Mouse (Mus musculus) lung, postnatal 0 days (tissue): ENCODE results near the gene Irgm1.
"Not testable (repeated sequence)": the region's sequence is repeated elsewhere in the genome, so short reads cannot be mapped to it uniquely, and the experiment has no call there.

Source experiments
- CTCF ChIP-seq: IDR thresholded peaks from 2 replicates; pipeline ENCODE4 v1.5.1; 2016; ENCODE audit warnings: antibody characterized with exemption, mild to moderate bottlenecking
- EP300 ChIP-seq: IDR thresholded peaks from 2 replicates; pipeline ENCODE4 v1.6.1; 2016; ENCODE audit warnings: antibody characterized with exemption, mild to moderate bottlenecking, control low read depth

- not testable (repeated sequence) for TF ChIP-seq CTCF, EP300
Observed at GRCm38 (mm10) chr11:48875343-48875837, 3.9 kb upstream of the Irgm1 start.
